Mouse (Mus musculus) urinary bladder, postnatal 25 days (tissue): Measurements from ENCODE around the gene Cdk18.
A peak's percentile ranks its signal among the peaks of the same experiment; 100 is the strongest.
"Not testable (repeated sequence)": the region's sequence is repeated elsewhere in the genome, so short reads cannot be mapped to it uniquely, and the experiment has no call there.

Experiments
- DNase-seq: peaks from one replicate; pipeline ENCODE4 v3.0.0; 2022; ENCODE audit warnings: low spot score

The Cdk18 gene

DNA sequence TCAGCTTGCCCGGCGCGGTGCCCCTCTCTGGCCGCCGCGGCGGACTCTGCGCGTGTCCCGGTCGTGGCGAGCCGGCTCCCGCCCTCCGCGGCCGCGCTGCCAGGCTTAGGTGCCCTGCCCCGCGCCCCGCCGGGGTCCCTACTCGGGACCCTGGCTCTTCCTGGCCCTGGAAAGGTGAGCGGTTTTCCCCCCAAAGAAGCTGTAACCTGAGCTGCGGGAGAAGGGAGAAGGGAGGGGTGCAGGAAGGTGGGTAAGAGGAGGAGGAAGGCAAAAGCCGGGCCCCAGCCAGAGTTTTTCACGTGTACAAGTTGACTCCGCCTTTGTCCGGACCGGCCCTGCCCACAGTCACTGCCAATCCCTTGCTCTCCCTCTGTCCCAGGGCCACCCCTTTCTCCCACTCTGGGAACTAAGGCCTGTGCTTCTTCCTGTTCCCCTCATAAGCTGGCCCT lies at the start of gene Cdk18:
Gene Cdk18, minus strand, starts transcription at position 269 of the 449 bp plus-strand sequence.
- peak; percentile 54 for DNase-seq

DNA sequence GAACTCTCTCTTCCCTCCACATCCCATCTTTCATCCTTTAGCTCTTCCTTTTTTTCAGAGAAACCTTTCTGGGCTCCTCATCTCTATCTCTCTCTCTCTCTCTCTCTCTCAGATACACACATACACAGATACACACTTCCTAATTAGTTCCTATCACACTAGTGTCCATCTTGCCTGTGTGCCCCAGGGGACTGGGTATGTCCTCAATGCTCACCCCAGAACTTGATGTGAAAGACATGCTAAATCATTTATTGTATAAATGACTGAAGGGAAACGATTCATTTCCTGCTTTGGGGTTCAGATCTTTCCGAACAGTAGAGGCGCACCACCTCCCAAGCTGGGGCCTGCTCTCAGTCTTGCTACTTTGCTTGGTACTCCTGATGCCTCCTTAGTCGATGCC lies 49.7 kb upstream of the Cdk18 start:
- no peak for DNase-seq

DNA sequence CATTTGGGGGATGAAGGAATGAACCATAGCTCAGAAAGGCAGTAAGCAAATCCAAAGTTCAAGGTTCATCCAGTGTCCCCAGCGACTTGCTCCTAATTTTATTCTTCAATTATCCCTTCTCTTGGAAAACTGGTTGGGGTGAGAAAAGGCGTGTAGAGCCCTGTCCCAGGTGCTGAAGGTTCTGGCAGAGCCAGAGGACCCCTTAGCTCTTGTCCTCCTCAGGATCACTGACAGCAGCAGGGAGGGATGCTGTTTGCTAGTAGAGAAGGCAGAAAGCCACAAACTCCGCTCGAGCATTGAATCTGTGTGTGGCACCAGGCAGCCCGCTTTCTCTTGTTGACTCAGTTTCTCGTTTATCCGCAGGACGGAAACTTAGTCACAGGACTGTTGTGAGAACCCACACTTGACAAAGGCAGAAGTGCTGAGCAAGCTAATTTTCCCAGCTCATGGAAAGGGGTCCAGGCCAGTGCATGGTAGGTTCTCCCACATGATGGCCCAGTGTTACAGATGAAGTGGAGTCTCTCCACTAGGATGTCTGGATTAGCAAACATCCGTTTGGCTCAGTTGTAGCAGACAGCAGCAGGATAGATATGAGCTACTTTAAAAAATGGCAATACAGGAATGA lies 49.1 kb upstream of the Cdk18 start:
- DNase-seq, result no peak

DNA sequence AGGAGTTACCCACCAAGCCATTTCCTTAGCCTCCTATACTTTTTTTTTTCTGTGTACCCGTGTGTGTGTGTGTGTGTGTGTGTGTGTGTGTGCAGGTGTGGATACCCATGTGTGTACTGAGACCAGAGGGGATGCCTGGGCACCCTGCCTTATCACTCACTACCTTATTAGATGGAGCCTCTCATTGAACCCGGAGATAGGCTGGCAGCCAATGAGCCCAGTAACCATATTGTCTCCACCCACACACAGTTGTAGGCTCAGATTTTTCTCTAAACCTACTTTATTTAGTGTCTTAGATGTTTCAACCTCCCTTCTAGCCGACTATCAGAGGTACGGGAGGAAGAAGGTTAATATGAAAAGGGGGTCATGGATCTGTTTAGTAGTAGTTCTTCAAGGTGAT lies 46.8 kb upstream of the Cdk18 start:
- no peak for DNase-seq

DNA sequence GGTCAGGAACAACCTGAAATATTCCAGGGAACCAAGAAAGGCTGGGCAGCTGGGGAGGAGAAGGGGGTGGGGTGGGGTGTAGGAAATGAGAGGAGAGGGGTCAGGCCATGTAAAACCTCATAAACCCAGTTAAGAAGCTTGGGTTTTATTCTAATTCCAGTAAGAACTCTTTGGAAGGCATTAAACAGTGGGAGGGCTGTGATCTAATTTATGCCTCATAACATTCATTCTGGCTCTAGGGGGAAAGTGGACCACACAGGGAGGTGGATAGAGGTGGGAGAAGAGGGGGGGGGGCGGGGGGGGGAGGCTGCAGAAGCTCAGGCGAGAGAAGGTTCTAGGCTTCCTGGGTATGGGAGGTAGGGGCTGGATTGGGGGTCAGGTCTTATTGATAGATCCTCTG lies 32.1 kb upstream of the Cdk18 start:
- no peak for DNase-seq

DNA sequence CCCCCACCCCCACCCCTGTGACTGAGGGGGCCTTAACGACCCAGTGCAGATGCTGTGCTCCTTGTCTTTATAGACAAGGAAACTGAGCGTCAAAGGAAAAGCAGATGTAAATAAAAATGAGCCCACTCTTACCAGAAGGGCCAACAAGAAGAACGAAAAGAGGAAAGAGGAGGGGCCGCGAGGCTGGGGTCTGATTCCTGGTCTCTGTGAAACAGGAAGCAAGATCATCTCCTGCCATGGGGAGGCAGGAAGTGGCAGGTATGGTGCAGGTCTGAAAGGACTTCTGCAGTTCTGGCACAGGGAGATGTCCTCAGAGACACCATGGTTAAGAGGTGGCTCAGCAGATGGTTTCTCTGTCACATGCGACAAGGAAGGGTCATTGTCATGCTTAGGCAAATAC lies 31.2 kb upstream of the Cdk18 start:
- DNase-seq, result no peak

DNA sequence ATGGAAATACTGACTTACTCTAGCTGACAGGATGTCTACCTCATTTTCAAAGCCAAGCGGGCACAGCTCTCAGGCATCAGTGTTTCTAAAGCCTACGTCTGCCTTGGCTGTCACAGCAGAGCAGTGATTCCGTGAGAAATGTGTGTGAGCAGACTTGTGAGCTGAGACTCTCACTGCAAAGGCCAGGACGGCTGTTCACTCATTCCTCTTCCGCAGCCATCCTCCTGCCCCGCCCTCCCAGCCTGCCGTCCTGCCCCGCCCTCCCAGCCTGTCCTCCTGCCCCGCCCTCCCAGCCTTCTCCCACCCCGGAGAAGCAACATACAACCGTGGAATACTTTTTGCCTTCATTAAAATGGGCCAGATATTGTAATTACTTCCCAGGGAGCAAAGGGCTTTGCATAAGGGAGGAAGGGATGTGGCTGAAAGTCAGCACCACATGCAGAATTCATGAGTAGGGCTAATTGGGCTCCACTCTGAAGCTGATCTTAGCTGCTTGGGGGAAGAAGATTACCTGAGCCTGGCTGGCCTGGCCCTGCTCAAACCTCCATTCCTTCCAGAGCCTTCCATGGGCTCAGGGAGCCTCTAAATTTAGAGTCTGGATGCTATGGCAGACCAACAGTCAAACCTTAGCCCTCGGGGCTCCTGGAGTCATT lies 28.8 kb upstream of the Cdk18 start:
- DNase-seq, result no peak

DNA sequence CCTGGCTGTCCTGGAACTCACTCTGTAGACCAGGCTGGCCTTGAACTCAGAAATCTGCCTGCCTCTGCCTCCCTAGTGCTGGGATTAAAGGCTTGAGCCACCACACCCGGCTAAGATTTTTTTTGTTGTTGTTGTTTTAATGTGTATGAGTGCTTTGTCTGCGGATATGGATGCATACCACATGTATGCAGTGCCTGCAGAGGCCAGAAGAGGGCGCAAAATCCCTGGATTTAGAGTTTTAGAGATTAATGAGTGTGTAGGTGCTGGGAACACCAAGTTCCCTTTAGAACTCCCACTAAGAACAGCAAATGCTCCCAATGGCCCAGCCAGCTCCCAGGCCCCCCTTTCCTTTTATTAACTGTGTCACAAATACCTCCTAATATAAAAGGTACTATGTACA lies 26.4 kb upstream of the Cdk18 start:
- DNase-seq, result no peak

DNA sequence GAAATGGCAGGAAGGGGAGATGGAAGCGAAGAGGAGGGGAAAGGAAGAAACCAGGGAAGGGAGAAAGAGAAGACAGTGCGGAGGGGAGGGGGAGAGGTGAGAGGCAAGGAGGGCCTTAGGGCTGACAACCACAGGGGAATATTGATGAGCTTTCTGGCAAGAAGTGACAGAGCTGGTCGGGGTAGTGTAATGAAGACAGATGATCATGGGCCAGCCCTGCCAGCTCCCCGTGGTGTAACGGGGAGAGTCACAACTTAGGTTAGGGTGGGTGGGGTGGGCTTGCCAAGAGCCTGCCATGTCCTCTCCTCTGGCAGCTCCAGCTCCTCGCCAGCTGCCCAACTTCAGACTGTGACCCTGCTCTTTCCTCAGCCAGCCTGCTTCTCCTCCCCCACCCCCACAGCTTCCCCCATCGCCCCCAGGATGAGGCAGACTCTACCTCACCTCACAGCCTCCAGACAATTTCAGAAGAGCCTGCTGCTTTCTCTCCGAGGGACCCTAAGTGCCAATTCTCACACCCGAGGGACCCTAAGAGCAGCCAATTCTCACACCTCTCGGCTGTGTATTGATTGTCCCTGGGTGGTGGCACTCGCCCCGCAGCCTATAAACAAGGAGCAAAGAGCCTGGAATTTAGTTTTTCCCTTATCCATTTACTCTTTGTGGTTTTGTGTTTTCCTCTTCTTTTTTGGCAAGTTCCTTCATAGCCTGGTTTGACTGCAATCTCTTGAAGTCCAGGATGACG lies 25.5 kb upstream of the Cdk18 start:
- DNase-seq, result no peak

DNA sequence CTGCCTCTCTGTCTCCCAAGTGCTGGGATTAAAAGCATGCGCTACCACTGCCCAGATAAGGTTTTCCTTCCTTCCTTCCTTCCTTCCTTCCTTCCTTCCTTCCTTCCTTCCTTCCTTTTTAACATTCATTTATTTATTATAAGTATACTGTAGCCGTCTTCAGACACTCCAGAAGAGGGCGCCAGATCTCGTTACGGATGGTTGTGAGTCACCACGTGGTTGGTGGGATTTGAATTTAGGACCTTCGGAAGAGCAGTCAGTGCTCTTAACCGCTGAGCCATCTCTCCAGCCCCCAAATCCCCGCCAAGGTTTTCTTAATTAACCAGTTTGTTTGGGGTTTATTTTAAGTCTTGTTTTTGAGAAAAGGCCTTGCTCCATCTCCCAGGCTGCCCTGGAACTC lies 23.1 kb upstream of the Cdk18 start:
- not testable (repeated sequence) for DNase-seq

DNA sequence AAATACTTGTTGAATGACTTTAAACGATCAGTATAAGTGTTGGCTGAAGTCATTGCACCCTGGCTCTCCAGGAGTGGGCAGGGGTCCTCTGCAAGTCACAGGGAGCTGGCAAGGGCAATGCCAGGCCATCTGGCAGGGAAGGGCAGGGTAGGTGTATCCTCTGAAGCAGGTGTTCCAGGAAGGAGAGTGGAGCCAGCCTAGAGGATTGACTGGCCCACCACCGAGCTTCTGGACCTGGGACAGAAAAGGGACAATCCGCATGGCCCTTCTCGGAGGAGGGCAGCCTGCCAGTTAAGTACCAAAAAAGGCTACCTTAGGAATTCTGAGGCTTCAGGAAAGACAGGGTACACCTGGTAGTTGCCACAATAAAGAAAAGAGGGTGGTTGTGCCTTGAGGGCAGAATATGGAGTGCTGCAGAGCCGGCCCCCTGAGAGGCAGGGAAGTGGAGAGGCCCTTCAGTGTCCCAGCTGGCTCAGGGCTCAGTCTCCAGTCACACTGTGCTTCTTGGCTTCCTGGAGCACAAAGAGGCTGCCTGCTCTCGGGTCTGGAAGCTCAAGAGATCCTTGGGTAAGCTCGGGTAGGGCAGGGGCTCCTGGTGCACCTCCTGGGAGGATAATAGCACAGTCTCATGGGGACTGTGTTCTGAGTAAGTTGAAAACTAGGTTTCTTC lies 21.9 kb upstream of the Cdk18 start:
- DNase-seq, result no peak

DNA sequence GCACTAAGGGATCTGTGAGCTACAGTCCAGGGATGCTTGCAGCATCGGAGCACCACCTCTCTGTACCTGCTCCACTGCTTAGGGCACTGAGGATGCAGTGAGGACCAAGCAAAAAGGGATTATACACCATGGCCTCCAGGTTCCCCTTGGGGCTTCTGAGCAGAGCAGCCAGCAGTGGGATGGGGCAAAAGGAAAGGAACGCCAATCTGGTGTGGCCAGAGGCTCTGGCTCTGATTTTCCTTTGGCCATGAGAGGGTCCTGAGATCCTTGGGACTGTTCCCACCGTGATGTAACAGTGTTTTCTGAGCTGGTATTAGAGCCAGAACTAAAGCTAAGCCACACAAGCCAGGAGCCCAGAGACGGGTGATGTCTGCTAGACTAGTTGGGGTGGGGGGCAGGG lies 20.2 kb upstream of the Cdk18 start:
- no peak for DNase-seq

DNA sequence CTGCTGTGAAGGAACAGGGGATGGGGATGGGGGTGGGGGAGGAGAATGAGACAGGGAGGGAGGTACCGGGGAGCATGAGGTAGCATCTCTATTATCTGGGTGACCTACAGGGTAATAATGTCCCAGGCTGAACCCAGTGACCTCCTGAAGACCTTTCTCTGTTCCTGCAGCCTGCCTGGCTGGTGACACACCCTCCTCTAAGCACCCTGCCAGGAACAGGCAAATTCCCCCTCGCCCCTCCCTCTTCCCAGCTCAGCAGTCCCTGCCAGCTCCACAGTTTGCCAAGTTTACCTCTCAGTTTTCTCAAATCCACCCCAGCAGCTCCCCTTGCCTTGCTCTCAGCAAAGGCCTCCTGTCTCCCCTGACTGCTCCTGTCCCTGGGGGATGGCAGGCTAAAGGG lies 19.3 kb upstream of the Cdk18 start:
- no peak for DNase-seq

DNA sequence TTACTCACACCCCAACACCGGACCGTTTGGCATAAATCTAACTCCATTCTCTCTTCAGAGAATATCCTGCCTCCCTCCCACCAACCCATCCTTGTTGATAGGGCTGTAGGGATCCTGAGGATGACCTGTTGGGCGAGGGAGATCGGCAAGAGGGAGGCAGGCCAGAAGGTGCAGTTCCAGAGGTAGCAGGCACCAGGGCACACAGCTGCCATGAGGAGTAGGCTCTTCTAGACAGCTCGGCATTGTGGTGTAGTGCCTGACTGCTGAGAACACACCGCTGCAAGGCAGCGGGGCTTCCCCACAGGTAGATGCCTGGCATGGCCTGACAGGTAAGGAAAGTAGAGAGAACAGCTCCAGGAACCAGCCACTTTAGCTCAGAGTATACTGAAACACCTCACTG lies 18.3 kb upstream of the Cdk18 start:
- no peak for DNase-seq

DNA sequence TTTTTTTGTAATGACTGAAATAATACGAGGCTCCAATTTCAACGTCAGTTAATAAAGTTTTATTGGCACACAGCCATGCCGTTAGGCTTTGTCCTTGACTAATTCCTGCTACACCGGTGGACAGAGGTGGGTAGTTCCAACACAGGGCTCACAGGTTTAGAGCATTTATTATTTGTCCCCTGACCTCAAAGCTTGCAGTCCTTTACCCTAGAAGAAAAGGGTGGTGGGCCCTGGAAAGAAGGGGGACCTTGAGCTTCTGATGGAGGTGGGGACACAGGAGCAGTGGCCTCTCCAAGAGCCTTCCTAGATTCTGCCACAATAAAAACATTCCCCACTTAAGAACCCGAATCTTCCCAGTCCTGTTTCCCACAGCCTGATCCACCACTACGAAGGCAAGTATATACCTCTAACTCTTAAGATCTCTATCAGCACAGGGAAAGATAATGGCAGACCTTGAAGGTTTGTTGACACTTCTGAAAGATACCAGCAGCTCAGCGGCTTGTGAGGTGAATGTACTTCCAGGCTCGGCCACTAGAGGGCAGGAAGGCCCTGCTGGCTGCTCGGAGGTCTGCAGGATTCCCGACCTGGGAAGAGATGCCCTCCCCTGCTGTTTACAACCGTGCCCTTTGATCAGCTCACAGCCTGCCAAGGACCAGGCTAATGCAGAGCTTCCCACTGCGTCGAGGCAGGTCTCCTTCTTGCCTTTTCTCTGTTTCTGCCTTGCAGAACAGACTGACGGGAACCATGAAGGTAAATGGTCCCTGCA lies 17.7 kb upstream of the Cdk18 start:
- DNase-seq, result peak; percentile 90

DNA sequence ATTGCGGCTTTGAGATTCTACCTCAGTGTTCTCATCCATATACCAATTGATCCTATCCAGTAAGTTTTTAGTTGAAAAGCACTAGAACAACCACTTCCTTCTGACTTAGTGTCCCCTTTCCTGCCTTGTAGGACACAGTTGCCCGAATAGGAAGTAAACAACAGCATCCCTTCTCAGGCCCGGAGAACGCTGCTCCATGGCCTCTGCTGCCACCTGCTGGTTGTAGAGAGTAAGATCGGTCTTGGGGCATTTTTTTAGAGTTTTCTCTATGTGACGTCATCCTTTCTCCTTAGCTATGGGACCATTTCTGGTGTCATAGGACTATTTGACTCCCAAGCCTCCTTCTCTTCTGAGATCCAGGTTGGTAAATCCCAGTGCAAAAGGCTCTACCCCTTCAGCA lies 16.3 kb upstream of the Cdk18 start:
- peak; percentile 77 for DNase-seq

DNA sequence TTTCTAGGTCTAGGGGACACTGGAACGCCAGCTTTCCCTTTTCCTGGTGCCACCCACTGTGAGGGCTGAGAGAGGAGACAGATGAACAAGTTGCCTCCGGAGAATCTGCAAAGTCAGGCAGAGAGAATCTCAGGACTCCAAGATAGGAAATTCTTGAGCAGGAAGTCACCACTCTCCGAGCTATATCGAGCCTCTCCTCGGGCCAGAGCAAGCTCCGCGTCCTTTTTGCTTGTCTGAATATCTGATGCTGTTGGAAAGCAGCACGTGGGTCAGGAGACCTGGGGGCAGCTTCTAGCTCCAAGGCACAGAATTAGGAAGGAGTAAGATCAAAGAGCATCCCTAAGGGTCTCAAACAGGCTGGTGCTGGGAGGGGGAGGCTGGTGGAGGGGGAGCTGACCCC lies 14.2 kb upstream of the Cdk18 start:
- DNase-seq, result no peak

DNA sequence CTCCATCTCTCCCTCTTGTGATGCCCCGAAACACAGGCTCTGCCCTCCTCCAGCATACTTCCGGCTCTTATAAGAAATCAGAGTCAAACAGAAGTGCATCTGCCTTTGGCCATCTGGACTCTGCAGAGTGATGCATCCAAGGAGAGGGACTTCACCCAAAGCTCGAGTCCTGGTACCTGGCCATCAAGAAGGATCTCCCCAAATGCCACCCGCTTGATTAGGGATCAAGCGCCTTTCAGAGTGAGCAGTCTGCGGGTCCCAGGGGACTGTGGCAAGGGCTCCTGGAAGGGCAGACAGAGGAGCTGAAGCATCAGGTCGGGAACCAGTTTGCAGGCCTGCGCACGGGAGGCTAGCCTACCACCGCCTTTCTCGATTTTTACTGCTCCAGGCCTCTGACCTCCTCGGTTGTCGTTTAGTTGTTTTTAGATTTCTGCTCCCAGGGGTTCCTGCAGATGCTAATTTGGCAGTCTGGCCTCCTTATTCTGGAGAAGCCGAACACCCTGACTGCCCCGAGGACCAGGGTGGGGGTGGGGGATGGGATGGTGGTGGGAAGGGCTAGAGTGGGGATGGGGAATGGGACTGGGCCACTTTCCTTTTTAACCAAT lies 13.7 kb upstream of the Cdk18 start:
- DNase-seq, result no peak

DNA sequence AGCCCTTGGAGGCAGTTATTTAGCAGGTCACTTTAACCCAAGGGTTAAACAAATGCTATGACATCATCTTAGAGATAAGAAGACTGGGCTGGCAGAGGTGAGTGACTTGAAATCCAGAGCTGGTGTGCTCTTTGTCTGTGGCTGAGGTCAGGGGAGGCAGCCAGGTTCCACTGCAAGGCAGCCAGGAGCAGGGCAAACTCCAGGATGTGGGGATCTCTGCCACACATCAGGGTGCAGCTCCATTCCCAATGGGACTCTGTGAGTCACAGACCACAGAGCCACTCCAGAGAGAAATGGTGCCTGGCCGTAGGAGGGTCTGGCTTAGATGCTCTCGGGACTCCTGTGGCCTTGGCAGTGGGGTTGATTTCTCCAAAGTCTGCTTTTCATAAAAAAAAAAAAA lies 12.4 kb upstream of the Cdk18 start:
- DNase-seq, result no peak

DNA sequence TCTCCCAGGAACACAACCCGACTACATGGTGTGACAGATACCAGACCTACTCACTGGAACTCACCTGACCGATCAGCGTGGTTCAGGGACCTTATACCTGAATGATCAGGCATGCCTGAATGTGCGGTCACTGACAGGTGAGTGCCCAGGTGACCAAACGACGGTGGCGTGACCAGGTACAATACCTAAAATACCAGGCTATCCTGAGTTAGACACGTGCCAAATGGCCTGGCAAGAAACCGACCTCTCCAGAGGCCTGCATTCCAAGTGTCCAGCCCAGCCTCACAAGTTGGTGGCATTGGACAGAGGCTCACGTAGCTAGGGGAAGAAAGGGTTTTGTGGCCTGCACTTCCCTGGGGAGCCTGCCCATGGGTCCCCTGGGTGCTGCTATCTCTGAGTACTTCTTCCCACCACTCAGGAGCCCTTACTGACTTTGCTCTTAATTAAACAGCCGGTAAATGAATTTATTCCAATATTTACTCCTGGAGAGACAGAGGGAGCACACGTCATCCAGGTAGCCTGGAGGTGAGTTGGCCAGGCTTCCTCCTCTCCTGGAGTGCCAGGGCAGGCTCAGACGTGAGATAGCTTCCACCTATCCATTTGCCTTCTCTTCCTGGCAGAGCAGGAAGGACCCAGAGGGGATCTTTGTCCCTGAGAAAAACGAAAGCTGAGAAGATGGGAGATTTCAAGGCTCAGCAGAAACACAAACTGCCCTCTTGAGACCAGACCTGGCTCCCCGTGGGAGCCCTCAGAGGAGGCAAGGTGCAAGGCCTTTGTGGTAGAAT lies 11.5 kb upstream of the Cdk18 start:
- DNase-seq, result no peak

DNA sequence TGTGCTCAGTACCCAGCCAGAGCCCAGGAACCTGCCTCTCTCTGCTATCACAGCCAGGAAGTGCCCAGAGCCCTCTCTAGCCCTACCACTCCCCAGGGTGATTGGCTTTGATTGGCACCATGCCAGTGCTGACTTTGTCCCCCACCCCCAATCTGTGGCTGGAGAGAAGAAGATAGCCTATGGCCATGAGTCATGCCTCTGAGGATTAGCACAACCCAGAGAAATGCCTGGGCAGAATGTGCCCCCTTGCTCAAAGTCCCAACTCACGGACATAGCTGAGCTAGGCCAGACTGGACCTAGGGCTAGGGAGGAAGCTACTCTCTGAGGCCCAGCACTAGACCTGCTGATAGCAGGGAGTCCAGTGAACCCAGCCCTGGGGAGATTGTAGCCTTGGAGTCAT lies 10.7 kb upstream of the Cdk18 start:
- DNase-seq, result peak; percentile 55
